Mouse (Mus musculus): ENCODE data around the gene Cox7a1. TPM values are rescaled to one million over a fixed set of nuclear protein-coding genes. Genes with fewer than 3 reads are reported as not detected.

The Cox7a1 gene
- polyA plus RNA-seq (2012; ENCODE audit: low replicate concordance) = not detected in 2 replicates

GRCm38 (mm10) chr7:30183879-30184289 is at the start of gene Cox7a1:
Cox7a1 (plus strand) TSS chr7:30184144.

GRCm38 (mm10) chr7:30169583-30170282 is 14.2 kb upstream of the Cox7a1 start, which contains the start of gene Zfp146:
Zfp146 (minus strand) TSS chr7:30169750.

GRCm38 (mm10) chr7:30198481-30198971 is 14.6 kb downstream of the Cox7a1 start, which contains the start of gene Capns1:
Capns1 (minus strand) TSS chr7:30198811.

GRCm38 (mm10) chr7:30231669-30232454 is 47.9 kb downstream of the Cox7a1 start, which contains the start of the genes Polr2i and Tbcb:
Polr2i (plus strand) TSS chr7:30231948.
Tbcb (minus strand) TSS chr7:30232272.

GRCm38 (mm10) chr7:30235625-30236024 is 51.7 kb downstream of the Cox7a1 start, which contains the start of gene Ovol3:
Ovol3 (minus strand) TSS chr7:30235725.

Other genes with a start within 250 kb of the Cox7a1 start
- gene Zfp74, start 230.1 kb upstream of the Cox7a1 start, polyA plus RNA-seq (2012; ENCODE audit: low replicate concordance) = 4.0 and 5.1 TPM in 2 replicates
- gene Zfp568, start 200.2 kb upstream of the Cox7a1 start, polyA plus RNA-seq (2012; ENCODE audit: low replicate concordance) = 1.4 and 3.7 TPM in 2 replicates
- gene Zfp14, start 132.8 kb upstream of the Cox7a1 start, polyA plus RNA-seq (2012; ENCODE audit: low replicate concordance) = not detected in 2 replicates
- 0.14 and 0.46 TPM in 2 replicates for gene Zfp82, start 111.2 kb upstream of the Cox7a1 start, polyA plus RNA-seq (2012; ENCODE audit: low replicate concordance)
- not detected in 2 replicates for gene Gm26920, start 93.7 kb upstream of the Cox7a1 start, polyA plus RNA-seq (2012; ENCODE audit: low replicate concordance)
- gene Zfp566, start 93.6 kb upstream of the Cox7a1 start, polyA plus RNA-seq (2012; ENCODE audit: low replicate concordance) = 0.27 and 0.80 TPM in 2 replicates
- gene Zfp260, start 89.4 kb upstream of the Cox7a1 start, polyA plus RNA-seq (2012; ENCODE audit: low replicate concordance) = 0.48 and 0.87 TPM in 2 replicates
- gene Zfp382, start 62.2 kb upstream of the Cox7a1 start, polyA plus RNA-seq (2012; ENCODE audit: low replicate concordance) = 4.5 and 5.5 TPM in 2 replicates
- gene Zfp146, start 14.4 kb upstream of the Cox7a1 start, polyA plus RNA-seq (2012; ENCODE audit: low replicate concordance) = 1.1 and 2.7 TPM in 2 replicates
- 94.0 and 122 TPM in 2 replicates for gene Capns1, start 14.7 kb downstream of the Cox7a1 start, polyA plus RNA-seq (2012; ENCODE audit: low replicate concordance)
- gene Polr2i, start 47.8 kb downstream of the Cox7a1 start, polyA plus RNA-seq (2012; ENCODE audit: low replicate concordance) = 28.6 and 47.9 TPM in 2 replicates
- 10.1 and 15.2 TPM in 2 replicates for gene Tbcb, start 48.1 kb downstream of the Cox7a1 start, polyA plus RNA-seq (2012; ENCODE audit: low replicate concordance)
- gene Ovol3, start 51.6 kb downstream of the Cox7a1 start, polyA plus RNA-seq (2012; ENCODE audit: low replicate concordance) = not detected in 2 replicates
- gene Thap8, start 96.0 kb downstream of the Cox7a1 start, polyA plus RNA-seq (2012; ENCODE audit: low replicate concordance) = 0.24 TPM in 1 of 2 replicates, not detected in the other
- 22.7 and 114 TPM in 2 replicates for gene Wdr62, start 96.3 kb downstream of the Cox7a1 start, polyA plus RNA-seq (2012; ENCODE audit: low replicate concordance)
- gene Clip3, start 107.6 kb downstream of the Cox7a1 start, polyA plus RNA-seq (2012; ENCODE audit: low replicate concordance) = 0.65 and 4.6 TPM in 2 replicates
- 91.3 and 100.0 TPM in 2 replicates for gene Alkbh6, start 124.6 kb downstream of the Cox7a1 start, polyA plus RNA-seq (2012; ENCODE audit: low replicate concordance)
- gene Syne4, start 130.7 kb downstream of the Cox7a1 start, polyA plus RNA-seq (2012; ENCODE audit: low replicate concordance) = 1.8 and 1.9 TPM in 2 replicates
- 0.96 and 1.7 TPM in 2 replicates for gene E130208F15Rik, start 137.6 kb downstream of the Cox7a1 start, polyA plus RNA-seq (2012; ENCODE audit: low replicate concordance)
- gene Sdhaf1, start 139.8 kb downstream of the Cox7a1 start, polyA plus RNA-seq (2012; ENCODE audit: low replicate concordance) = 4.7 and 8.8 TPM in 2 replicates
- gene Lrfn3, start 178.6 kb downstream of the Cox7a1 start, polyA plus RNA-seq (2012; ENCODE audit: low replicate concordance) = 0.06 and 0.26 TPM in 2 replicates
- gene Tyrobp, start 229.6 kb downstream of the Cox7a1 start, polyA plus RNA-seq (2012; ENCODE audit: low replicate concordance) = 9.6 and 46.1 TPM in 2 replicates
- 10.4 TPM in 1 of 2 replicates, not detected in the other for gene Hcst, start 235.7 kb downstream of the Cox7a1 start, polyA plus RNA-seq (2012; ENCODE audit: low replicate concordance)
- 16.8 and 18.4 TPM in 2 replicates for gene Nfkbid, start 237.6 kb downstream of the Cox7a1 start, polyA plus RNA-seq (2012; ENCODE audit: low replicate concordance)

Measured in leukemia stem cell, adult 10-12 weeks (primary cell).